Mouse (Mus musculus) stomach, embryonic 15.5 days (tissue): Measurements from ENCODE around the gene Tmprss6. TPM values are rescaled to one million over a fixed set of nuclear protein-coding genes. Genes with fewer than 3 reads are reported as not detected.

Experiments
- ATAC-seq: fragments of 200-750 bp; cut with Nextera tagmentation; 2 replicates; pipeline ENCODE4 v1.8.0; 2017; ENCODE audit warnings: low read depth, moderate number of reproducible peaks, moderate TSS enrichment; ENCODE audit not compliant: insufficient read depth, low FRiP score
- H3K27ac ChIP-seq: fragments of 300-500 bp; sonication (generic); 2 replicates; pipeline ENCODE4 v1.5.1; 2015; ENCODE audit warnings: mild to moderate bottlenecking, inconsistent platforms
- H3K27me3 ChIP-seq: fragments of 300-500 bp; sonication (generic); replicated peaks from 2 replicates; pipeline ENCODE4 v1.6.1; 2015; ENCODE audit warnings: inconsistent platforms
- H3K36me3 ChIP-seq: fragments of 300-500 bp; sonication (generic); 2 replicates; pipeline ENCODE4 v1.6.1; 2015; ENCODE audit warnings: inconsistent platforms
- H3K4me1 ChIP-seq: fragments of 300-500 bp; sonication (generic); 2 replicates; pipeline ENCODE4 v1.6.1; 2015; ENCODE audit warnings: inconsistent platforms
- H3K4me2 ChIP-seq: fragments of 300-500 bp; sonication (generic); 2 replicates; pipeline ENCODE4 v1.6.1; 2015; ENCODE audit warnings: mild to moderate bottlenecking, inconsistent platforms
- H3K4me3 ChIP-seq: fragments of 300-500 bp; sonication (generic); replicated peaks from 2 replicates; pipeline ENCODE4 v1.5.1; 2015; ENCODE audit warnings: inconsistent platforms
- H3K9ac ChIP-seq: fragments of 300-500 bp; sonication (generic); 2 replicates; pipeline ENCODE4 v1.6.1; 2015; ENCODE audit warnings: inconsistent platforms
- H3K9me3 ChIP-seq: fragments of 300-500 bp; sonication (generic); 2 replicates; pipeline ENCODE4 v1.6.1; 2016; ENCODE audit warnings: inconsistent platforms
- WGBS: fragments of 180-500 bp; shearing (Covaris S2); methylation state at CpG from one replicate; pipeline ENCODE4 v1.1.7; 2015; 5-methylcytosine and 5-hydroxymethylcytosine counted together
- polyA plus RNA-seq: library from polyadenylated mRNA; unstranded; fragments of >200 nt; fragmentation: Nextera tagmentation; extraction: Ambion mirVana; gene quantifications from 2 replicates; pipeline ENCODE4 v1.2.1, GENCODE M21; 2015

Tmprss6 gene
- polyA plus RNA-seq, 1 experiment from 2014 or later = 1.8 TPM

GRCm38 (mm10) chr15:78480991-78481390 is 12.6 kb upstream of the Tmprss6 start:
- no peak overlapping the region for H3K27ac ChIP-seq
- no peaks in the 10 kb centered on the region for H3K9me3 ChIP-seq
- WGBS = 18% methylated on average over 2 of the region's 2 CpGs
- ATAC-seq = no peak; the same call in 1 of the 2 replicates
- H3K4me3 ChIP-seq = no peak overlapping the region
- H3K36me3 ChIP-seq = no peaks in the 10 kb centered on the region
- H3K9ac ChIP-seq = no peak overlapping the region
- peaks cover 11% of the 10 kb centered on the region; the same call in 1 of the 2 replicates for H3K4me1 ChIP-seq
- H3K4me2 ChIP-seq = no peak overlapping the region
- H3K27me3 ChIP-seq = no peaks in the 10 kb centered on the region

GRCm38 (mm10) chr15:78480111-78480510 is 11.7 kb upstream of the Tmprss6 start:
- no peaks in the 10 kb centered on the region for H3K36me3 ChIP-seq
- no peak overlapping the region for H3K9ac ChIP-seq
- 69% methylated on average over 7 of the region's 7 CpGs for WGBS
- H3K4me2 ChIP-seq = no peak overlapping the region
- peaks cover 11% of the 10 kb centered on the region; the same call in 1 of the 2 replicates for H3K4me1 ChIP-seq
- ATAC-seq = no peak
- no peaks in the 10 kb centered on the region for H3K27me3 ChIP-seq
- no peak overlapping the region for H3K4me3 ChIP-seq
- H3K9me3 ChIP-seq = no peaks in the 10 kb centered on the region
- H3K27ac ChIP-seq = no peak overlapping the region

DNA sequence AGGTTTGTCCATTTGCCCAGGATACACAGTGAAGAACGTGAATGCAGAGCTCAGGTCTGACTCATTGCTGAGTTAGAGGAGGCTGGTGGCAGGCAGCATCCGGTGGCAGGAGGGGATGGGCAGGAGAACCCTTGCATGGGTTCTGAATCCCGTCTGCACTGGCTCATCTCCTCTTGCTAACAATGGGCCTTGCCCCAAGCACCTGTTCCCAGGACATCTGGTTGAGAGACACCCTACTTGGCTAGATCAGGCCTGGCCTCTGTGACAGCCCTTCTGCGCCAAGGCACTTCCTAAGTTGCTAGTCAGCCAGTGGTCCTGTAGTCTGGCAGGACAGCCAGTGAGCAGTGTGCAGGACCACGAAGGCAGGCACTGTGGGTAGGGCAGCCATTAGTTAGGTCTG is 11.0 kb upstream of the Tmprss6 start:
- Histone ChIP-seq H3K36me3 (no peaks in the 10 kb centered on the region), H3K9me3 (no peaks in the 10 kb centered on the region), H3K4me2 (no peak overlapping the region), H3K4me1 (peaks cover 11% of the 10 kb centered on the region; the same call in 1 of the 2 replicates), H3K27ac (no peak overlapping the region), H3K4me3 (no peak overlapping the region), H3K27me3 (no peaks in the 10 kb centered on the region), H3K9ac (no peak overlapping the region)
- no peak for ATAC-seq
- WGBS = 75% methylated on average over 5 of the region's 5 CpGs

DNA sequence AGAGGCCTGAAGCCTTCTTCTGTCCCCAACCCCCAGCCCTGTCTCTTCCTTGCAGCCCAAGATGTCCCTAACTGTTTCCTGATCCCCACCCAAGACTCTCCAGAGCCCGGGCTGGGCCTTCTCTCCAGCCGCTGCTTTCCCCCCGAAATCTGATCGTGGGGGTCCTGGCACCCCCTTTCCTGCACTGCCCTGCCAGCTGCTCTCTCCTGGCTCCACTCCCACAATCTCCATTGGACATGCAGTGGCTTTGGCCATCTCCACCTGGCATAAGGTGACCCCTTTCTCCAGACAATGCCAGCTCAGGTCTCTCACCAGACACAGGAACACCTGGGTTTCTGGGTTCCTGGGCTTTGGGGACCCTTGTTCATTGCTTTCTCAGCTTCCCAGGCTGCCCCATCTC is 9.6 kb upstream of the Tmprss6 start:
- Histone ChIP-seq H3K9me3 (no peaks in the 10 kb centered on the region), H3K36me3 (no peaks in the 10 kb centered on the region), H3K27ac (no peak overlapping the region), H3K4me2 (no peak overlapping the region), H3K9ac (no peak overlapping the region), H3K4me1 (peaks cover 11% of the 10 kb centered on the region; the same call in 1 of the 2 replicates), H3K27me3 (no peaks in the 10 kb centered on the region), H3K4me3 (no peak overlapping the region)
- WGBS = 84% methylated on average over 4 of the region's 4 CpGs
- no peak for ATAC-seq

DNA sequence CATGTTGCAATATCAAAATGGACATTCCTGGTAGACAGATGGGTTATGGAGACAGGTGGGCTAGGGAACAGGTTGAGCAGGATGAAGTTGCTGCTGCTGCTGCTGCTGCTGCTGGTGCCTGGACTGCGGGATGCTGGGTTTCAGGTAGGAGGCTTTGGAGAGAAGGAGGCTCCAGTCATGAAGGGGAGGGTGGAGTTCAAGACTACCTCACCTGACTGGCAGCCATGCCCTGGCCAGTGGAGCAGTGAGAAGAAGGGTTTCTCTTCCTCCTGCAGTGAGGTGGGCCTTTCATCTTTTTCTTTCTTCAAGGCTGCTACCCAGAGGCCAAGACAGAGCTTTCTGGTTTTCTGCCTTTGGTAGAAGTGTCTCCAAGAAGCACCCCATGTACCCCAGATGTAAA is 8.4 kb upstream of the Tmprss6 start:
- no peak overlapping the region for H3K4me3 ChIP-seq
- H3K4me1 ChIP-seq = peaks cover 13% of the 10 kb centered on the region; the same call in 1 of the 2 replicates
- no peaks in the 10 kb centered on the region for H3K36me3 ChIP-seq
- no peak for ATAC-seq
- WGBS = 62% methylated on average over 1 of the region's 1 CpGs
- no peak overlapping the region for H3K27ac ChIP-seq
- no peaks in the 10 kb centered on the region for H3K27me3 ChIP-seq
- no peak overlapping the region for H3K4me2 ChIP-seq
- no peaks in the 10 kb centered on the region for H3K9me3 ChIP-seq
- H3K9ac ChIP-seq = no peak overlapping the region

- ATAC-seq = peak; percentile 35; the same call in 1 of the 2 replicates
- H3K9me3 ChIP-seq = no peaks in the 10 kb centered on the region
- H3K27me3 ChIP-seq = no peaks in the 10 kb centered on the region
- H3K4me2 ChIP-seq = no peak overlapping the region
- H3K9ac ChIP-seq = no peak overlapping the region
- 47% methylated on average over 3 of the region's 3 CpGs for WGBS
- no peaks in the 10 kb centered on the region for H3K36me3 ChIP-seq
- no peak overlapping the region for H3K4me3 ChIP-seq
- H3K4me1 ChIP-seq = 0 out of 2 replicates have a peak, but pooled peaks cover 4% of the 10 kb centered on the region
- H3K27ac ChIP-seq = no peak overlapping the region
Measured at GRCm38 (mm10) chr15:78475604-78476031, 7.2 kb upstream of the Tmprss6 start.

DNA sequence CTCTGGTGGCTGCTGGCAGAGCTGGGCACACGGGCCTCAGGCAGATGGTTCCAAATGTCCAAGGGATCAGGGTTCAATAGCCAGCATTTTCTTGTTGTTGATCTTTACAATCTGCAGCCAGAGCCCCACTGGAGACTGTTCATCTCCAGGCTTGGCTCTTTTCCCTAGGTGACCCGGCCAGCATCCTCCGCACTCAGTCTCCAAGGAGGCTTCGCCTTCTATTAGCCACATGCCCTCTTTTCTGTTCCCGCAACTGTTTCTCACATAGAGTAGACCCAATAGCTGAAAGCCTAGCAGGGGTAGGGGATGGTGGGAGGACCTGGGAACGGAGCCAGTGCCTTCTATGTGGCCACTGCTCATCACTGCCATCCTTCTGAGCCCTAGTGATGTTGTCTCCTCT is 5.0 kb upstream of the Tmprss6 start:
- Histone ChIP-seq H3K4me3 (no peak overlapping the region), H3K27me3 (no peaks in the 10 kb centered on the region), H3K4me1 (0 out of 2 replicates have a peak, but pooled peaks cover 3% of the 10 kb centered on the region), H3K9ac (no peak overlapping the region), H3K27ac (no peak overlapping the region), H3K9me3 (no peaks in the 10 kb centered on the region), H3K4me2 (no peak overlapping the region), H3K36me3 (no peaks in the 10 kb centered on the region)
- ATAC-seq = no peak
- WGBS = 80% methylated on average over 6 of the region's 6 CpGs

GRCm38 (mm10) chr15:78471902-78472301 is 3.5 kb upstream of the Tmprss6 start:
- Histone ChIP-seq H3K4me1 (0 out of 2 replicates have a peak, but pooled peaks cover 3% of the 10 kb centered on the region), H3K4me3 (no peak overlapping the region), H3K4me2 (no peak overlapping the region), H3K9ac (no peak overlapping the region), H3K27ac (no peak overlapping the region), H3K9me3 (no peaks in the 10 kb centered on the region), H3K36me3 (no peaks in the 10 kb centered on the region), H3K27me3 (no peaks in the 10 kb centered on the region)
- 26% methylated on average over 7 of the region's 7 CpGs for WGBS
- no peak for ATAC-seq

- WGBS = 63% methylated on average over 4 of the region's 4 CpGs
Measured at GRCm38 (mm10) chr15:78470495-78471276, 2.3 kb upstream of the Tmprss6 start.

GRCm38 (mm10) chr15:78467570-78467969 is 864 bp downstream of the Tmprss6 start:
- no peak overlapping the region for H3K9ac ChIP-seq
- 0 out of 2 replicates have a peak, but pooled peaks cover 3% of the 10 kb centered on the region for H3K4me1 ChIP-seq
- H3K4me2 ChIP-seq = no peak overlapping the region
- ATAC-seq = no peak
- no peaks in the 10 kb centered on the region for H3K36me3 ChIP-seq
- 94% methylated on average over 7 of the region's 7 CpGs for WGBS
- no peak overlapping the region for H3K4me3 ChIP-seq
- H3K27me3 ChIP-seq = no peaks in the 10 kb centered on the region
- H3K9me3 ChIP-seq = no peaks in the 10 kb centered on the region
- no peak overlapping the region for H3K27ac ChIP-seq

More at GRCm38 (mm10) chr15:78470495-78471276, 2.3 kb upstream of the Tmprss6 start:
- H3K27ac ChIP-seq = no peak overlapping the region
- H3K9ac ChIP-seq = no peak overlapping the region
- 0 out of 2 replicates have a peak, but pooled peaks cover 3% of the 10 kb centered on the region for H3K4me1 ChIP-seq
- H3K4me2 ChIP-seq = no peak overlapping the region
- no peaks in the 10 kb centered on the region for H3K36me3 ChIP-seq
- no peak for ATAC-seq
- no peak overlapping the region for H3K4me3 ChIP-seq
- H3K27me3 ChIP-seq = no peaks in the 10 kb centered on the region
- no peaks in the 10 kb centered on the region for H3K9me3 ChIP-seq

GRCm38 (mm10) chr15:78466809-78467208 is 1.6 kb downstream of the Tmprss6 start:
- Histone ChIP-seq H3K27ac (no peak overlapping the region), H3K4me3 (no peak overlapping the region), H3K9ac (no peak overlapping the region), H3K4me2 (no peak overlapping the region), H3K27me3 (no peaks in the 10 kb centered on the region), H3K9me3 (no peaks in the 10 kb centered on the region), H3K36me3 (no peaks in the 10 kb centered on the region), H3K4me1 (no peaks in the 10 kb centered on the region)
- 31% methylated on average over 6 of the region's 6 CpGs for WGBS
- ATAC-seq = no peak

DNA sequence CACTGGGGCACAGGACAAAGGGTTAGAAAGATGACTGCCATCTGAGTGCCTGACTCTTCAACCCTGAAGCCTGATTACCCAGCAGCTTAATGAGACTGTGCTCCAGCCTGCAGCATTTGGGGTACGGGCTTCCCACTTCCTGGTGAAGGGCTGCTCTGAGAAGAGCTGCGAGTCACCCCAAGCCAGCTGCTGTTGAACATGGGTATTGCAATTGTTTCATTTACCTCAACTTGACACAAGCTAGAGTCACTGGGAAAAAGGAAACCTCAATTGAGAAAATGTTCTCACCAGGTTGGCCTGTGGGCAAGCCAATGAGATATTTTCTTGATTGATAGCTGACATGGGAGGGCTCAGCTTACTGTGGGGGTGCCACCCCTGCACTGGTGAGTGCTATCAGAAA is 5.5 kb downstream of the Tmprss6 start:
- Histone ChIP-seq H3K4me1 (no peaks in the 10 kb centered on the region), H3K9ac (no peak overlapping the region), H3K27me3 (no peaks in the 10 kb centered on the region), H3K4me3 (no peak overlapping the region), H3K4me2 (no peak overlapping the region), H3K9me3 (no peaks in the 10 kb centered on the region), H3K27ac (no peak overlapping the region), H3K36me3 (no peaks in the 10 kb centered on the region)
- ATAC-seq = no peak
- 34% methylated on average over 2 of the region's 2 CpGs for WGBS
